Mouse (Mus musculus): ENCODE data around the gene Tspan15. TPM values are rescaled to one million over a fixed set of nuclear protein-coding genes. Genes with fewer than 3 reads are reported as not detected.

Tspan15 gene
- polyA plus RNA-seq, 1 experiment from 2014 or later = 57.6 TPM

GRCm38 (mm10) chr10:62208241-62208896 lies 22.7 kb downstream of the Tspan15 start:
- H3K4me3 ChIP-seq (replicated peaks) = no peak overlapping the region
- no peaks in the 10 kb centered on the region for H3K9me3 ChIP-seq
- H3K9ac ChIP-seq = no peak overlapping the region
- 22% methylated on average over 10 of the region's 10 CpGs for WGBS
- H3K27ac ChIP-seq = 0 out of 2 replicates have a peak overlapping the region, but pooled peaks have one; percentile 41
- H3K27me3 ChIP-seq (replicated peaks) = no peaks in the 10 kb centered on the region
- H3K4me1 ChIP-seq = peaks cover 25% of the 10 kb centered on the region
- H3K4me2 ChIP-seq = no peak overlapping the region
- H3K36me3 ChIP-seq = no peaks in the 10 kb centered on the region
- ATAC-seq (ENCODE audit: insufficient read depth, low FRiP score, low read depth) = peak; percentile 45; the same call in 1 of the 2 replicates

GRCm38 (mm10) chr10:62202574-62202973 lies 28.5 kb downstream of the Tspan15 start:
- Histone ChIP-seq H3K4me1 (no peaks in the 10 kb centered on the region), H3K9ac (no peak overlapping the region), H3K9me3 (no peaks in the 10 kb centered on the region), H3K36me3 (no peaks in the 10 kb centered on the region), H3K27ac (no peak overlapping the region), H3K4me2 (no peak overlapping the region), H3K4me3 (replicated peaks) (no peak overlapping the region), H3K27me3 (replicated peaks) (no peaks in the 10 kb centered on the region)
- WGBS = 79% methylated on average over 6 of the region's 6 CpGs
- no peak for ATAC-seq (ENCODE audit: insufficient read depth, low FRiP score, low read depth)

DNA sequence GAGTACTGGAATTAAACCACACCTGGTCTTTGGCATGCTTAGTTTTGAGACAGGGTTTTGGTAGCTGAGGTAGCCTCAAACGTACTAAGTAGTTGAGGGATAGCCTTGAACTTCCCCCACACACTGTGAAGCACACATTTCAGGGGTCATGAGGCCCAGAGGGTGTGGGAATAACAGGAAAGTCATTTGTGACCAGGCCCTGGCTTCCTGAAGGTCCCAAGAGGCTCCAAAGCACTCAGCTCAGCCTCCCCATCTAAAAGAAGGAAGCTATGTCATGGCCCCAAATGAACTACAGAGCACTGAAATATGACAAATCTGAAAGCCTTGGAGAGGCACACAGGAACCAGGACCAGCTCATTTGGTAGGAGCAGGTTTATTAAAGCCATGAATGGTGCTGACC lies 32.2 kb downstream of the Tspan15 start:
- Histone ChIP-seq H3K27ac (no peak overlapping the region), H3K9ac (no peak overlapping the region), H3K4me2 (no peak overlapping the region), H3K36me3 (no peaks in the 10 kb centered on the region), H3K27me3 (replicated peaks) (no peaks in the 10 kb centered on the region), H3K4me3 (replicated peaks) (no peak overlapping the region), H3K9me3 (no peaks in the 10 kb centered on the region), H3K4me1 (0 out of 2 replicates have a peak, but pooled peaks cover 4% of the 10 kb centered on the region)
- WGBS = 56% methylated on average over 1 of the region's 1 CpGs
- no peak for ATAC-seq (ENCODE audit: insufficient read depth, low FRiP score, low read depth)

DNA sequence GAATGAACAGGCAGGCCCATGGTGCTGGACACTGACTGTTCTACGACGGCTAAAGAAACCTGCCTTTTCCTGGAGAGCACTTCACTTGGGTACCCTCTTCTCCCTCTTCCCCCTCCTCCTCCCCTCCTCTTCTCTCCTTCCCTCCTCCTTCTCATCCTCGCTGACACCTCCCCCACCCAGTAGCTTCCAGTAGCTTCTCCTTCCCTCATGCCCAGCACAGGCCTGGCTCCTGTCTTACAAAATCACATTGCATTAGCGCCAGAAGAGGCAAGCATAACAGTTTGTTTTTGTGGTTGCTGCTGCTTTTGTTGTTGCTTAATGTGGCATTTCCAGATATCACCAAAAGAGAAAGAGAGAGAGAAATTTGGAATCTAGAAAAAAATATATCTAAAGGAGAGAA lies 33.6 kb downstream of the Tspan15 start:
- Histone ChIP-seq H3K4me1 (0 out of 2 replicates have a peak, but pooled peaks cover 5% of the 10 kb centered on the region), H3K4me2 (no peak overlapping the region), H3K27ac (no peak overlapping the region), H3K9ac (no peak overlapping the region), H3K27me3 (replicated peaks) (no peaks in the 10 kb centered on the region), H3K4me3 (replicated peaks) (no peak overlapping the region), H3K9me3 (no peaks in the 10 kb centered on the region), H3K36me3 (no peaks in the 10 kb centered on the region)
- no peak for ATAC-seq (ENCODE audit: insufficient read depth, low FRiP score, low read depth)
- 73% methylated on average over 4 of the region's 4 CpGs for WGBS

DNA sequence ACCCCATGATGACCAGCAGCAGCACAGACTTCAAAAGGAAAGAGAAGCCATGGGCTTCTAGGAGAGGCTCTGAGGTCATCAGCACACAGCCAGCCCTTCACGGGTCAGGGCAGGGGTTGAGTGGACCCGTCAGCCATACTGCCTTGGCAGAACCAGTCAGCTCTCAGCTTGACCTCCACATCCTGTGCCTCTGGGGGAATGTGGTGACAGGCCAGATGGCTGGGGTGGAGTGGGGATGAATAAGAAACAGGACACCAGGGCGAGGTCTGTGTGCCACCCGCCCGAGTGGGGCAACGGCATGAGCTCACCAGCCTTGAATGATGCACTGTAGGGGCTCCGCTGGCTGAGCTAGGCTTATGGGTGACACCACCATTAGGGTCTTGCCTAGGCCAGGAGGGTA lies 35.7 kb downstream of the Tspan15 start:
- no peak overlapping the region for H3K9ac ChIP-seq
- H3K9me3 ChIP-seq = no peaks in the 10 kb centered on the region
- no peaks in the 10 kb centered on the region for H3K27me3 ChIP-seq (replicated peaks)
- H3K36me3 ChIP-seq = no peaks in the 10 kb centered on the region
- WGBS = 53% methylated on average over 7 of the region's 7 CpGs
- no peak overlapping the region for H3K4me2 ChIP-seq
- H3K4me3 ChIP-seq (replicated peaks) = no peak overlapping the region
- H3K4me1 ChIP-seq = 0 out of 2 replicates have a peak, but pooled peaks cover 8% of the 10 kb centered on the region
- H3K27ac ChIP-seq = no peak overlapping the region
- ATAC-seq (ENCODE audit: insufficient read depth, low FRiP score, low read depth) = no peak

- Histone ChIP-seq H3K27ac (no peak overlapping the region), H3K9ac (no peak overlapping the region), H3K27me3 (replicated peaks) (no peaks in the 10 kb centered on the region), H3K36me3 (no peaks in the 10 kb centered on the region), H3K4me1 (0 out of 2 replicates have a peak, but pooled peaks cover 8% of the 10 kb centered on the region), H3K4me3 (replicated peaks) (no peak overlapping the region), H3K4me2 (no peak overlapping the region), H3K9me3 (no peaks in the 10 kb centered on the region)
- 47% methylated on average over 6 of the region's 6 CpGs for WGBS
- no peak for ATAC-seq (ENCODE audit: insufficient read depth, low FRiP score, low read depth)
These were observed 36.1 kb downstream of the Tspan15 start for GRCm38 (mm10) chr10:62194946-62195345.

GRCm38 (mm10) chr10:62194461-62194860 lies 36.6 kb downstream of the Tspan15 start:
- Histone ChIP-seq H3K27me3 (replicated peaks) (no peaks in the 10 kb centered on the region), H3K36me3 (no peaks in the 10 kb centered on the region), H3K4me3 (replicated peaks) (no peak overlapping the region), H3K9me3 (no peaks in the 10 kb centered on the region), H3K4me2 (no peak overlapping the region), H3K9ac (no peak overlapping the region), H3K4me1 (0 out of 2 replicates have a peak, but pooled peaks cover 8% of the 10 kb centered on the region), H3K27ac (no peak overlapping the region)
- 58% methylated on average over 5 of the region's 5 CpGs for WGBS
- no peak for ATAC-seq (ENCODE audit: insufficient read depth, low FRiP score, low read depth)

DNA sequence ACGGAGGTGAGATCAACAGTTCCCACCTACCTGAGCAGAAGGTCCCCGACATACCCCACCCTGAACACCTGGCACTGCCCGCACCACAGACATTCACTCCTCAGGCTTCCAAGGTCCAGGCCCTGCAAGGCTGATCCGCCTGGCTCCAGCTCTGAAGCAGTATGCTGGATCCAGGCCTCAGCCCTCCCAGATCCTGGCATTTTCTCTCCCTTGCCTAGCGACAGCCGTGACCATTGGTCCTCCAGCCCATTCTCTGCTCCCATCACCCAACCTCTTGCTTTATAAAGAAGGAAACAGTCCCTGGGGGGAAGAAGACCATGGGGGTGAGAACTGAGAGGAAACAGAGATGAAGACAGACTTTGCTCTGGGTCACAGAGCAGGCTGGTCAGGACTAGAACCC lies 37.0 kb downstream of the Tspan15 start:
- Histone ChIP-seq H3K4me1 (0 out of 2 replicates have a peak, but pooled peaks cover 8% of the 10 kb centered on the region), H3K27me3 (replicated peaks) (no peaks in the 10 kb centered on the region), H3K36me3 (no peaks in the 10 kb centered on the region), H3K27ac (no peak overlapping the region), H3K9ac (no peak overlapping the region), H3K4me2 (no peak overlapping the region), H3K4me3 (replicated peaks) (no peak overlapping the region), H3K9me3 (no peaks in the 10 kb centered on the region)
- ATAC-seq (ENCODE audit: insufficient read depth, low FRiP score, low read depth) = no peak
- WGBS = 81% methylated on average over 6 of the region's 6 CpGs

GRCm38 (mm10) chr10:62192701-62193157 lies 38.3 kb downstream of the Tspan15 start:
- H3K9ac ChIP-seq = no peak overlapping the region
- H3K27me3 ChIP-seq (replicated peaks) = no peaks in the 10 kb centered on the region
- no peaks in the 10 kb centered on the region for H3K36me3 ChIP-seq
- H3K9me3 ChIP-seq = no peaks in the 10 kb centered on the region
- H3K4me2 ChIP-seq = no peak overlapping the region
- H3K27ac ChIP-seq = no peak overlapping the region
- 0 out of 2 replicates have a peak, but pooled peaks cover 8% of the 10 kb centered on the region for H3K4me1 ChIP-seq
- no peak for ATAC-seq (ENCODE audit: insufficient read depth, low FRiP score, low read depth)
- 58% methylated on average over 9 of the region's 9 CpGs for WGBS
- no peak overlapping the region for H3K4me3 ChIP-seq (replicated peaks)

DNA sequence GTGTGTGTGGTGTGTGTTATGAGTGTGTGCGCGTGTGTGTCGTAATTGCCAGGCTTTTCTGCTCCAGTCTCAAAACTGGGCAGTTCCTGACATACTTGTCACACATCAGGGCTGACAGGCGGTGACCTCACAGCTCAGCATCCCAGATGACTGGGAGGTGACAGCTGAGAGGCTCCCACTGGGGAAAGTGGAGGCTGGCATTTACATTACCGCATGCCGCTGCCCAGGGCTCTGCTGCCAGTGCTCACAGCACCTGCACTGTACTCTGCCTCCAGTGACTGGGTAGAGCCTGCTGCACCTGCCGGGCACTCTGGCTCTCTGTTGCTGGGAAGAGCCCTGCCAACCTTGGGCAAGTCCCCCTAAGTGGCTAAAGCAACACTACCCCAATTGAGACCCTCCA lies 40.2 kb downstream of the Tspan15 start:
- no peaks in the 10 kb centered on the region for H3K9me3 ChIP-seq
- WGBS = 94% methylated on average over 7 of the region's 7 CpGs
- H3K9ac ChIP-seq = no peak overlapping the region
- H3K4me3 ChIP-seq (replicated peaks) = no peak overlapping the region
- ATAC-seq (ENCODE audit: insufficient read depth, low FRiP score, low read depth) = no peak
- no peak overlapping the region for H3K27ac ChIP-seq
- H3K4me2 ChIP-seq = no peak overlapping the region
- H3K36me3 ChIP-seq = no peaks in the 10 kb centered on the region
- no peaks in the 10 kb centered on the region for H3K27me3 ChIP-seq (replicated peaks)
- 0 out of 2 replicates have a peak, but pooled peaks cover 8% of the 10 kb centered on the region for H3K4me1 ChIP-seq

GRCm38 (mm10) chr10:62189910-62190309 lies 41.1 kb downstream of the Tspan15 start:
- WGBS = 80% methylated on average over 4 of the region's 4 CpGs
- no peak for ATAC-seq (ENCODE audit: insufficient read depth, low FRiP score, low read depth)
- Histone ChIP-seq H3K27ac (no peak overlapping the region), H3K27me3 (replicated peaks) (no peaks in the 10 kb centered on the region), H3K4me1 (0 out of 2 replicates have a peak, but pooled peaks cover 7% of the 10 kb centered on the region), H3K9me3 (no peaks in the 10 kb centered on the region), H3K36me3 (no peaks in the 10 kb centered on the region), H3K9ac (no peak overlapping the region), H3K4me3 (replicated peaks) (no peak overlapping the region), H3K4me2 (no peak overlapping the region)

DNA sequence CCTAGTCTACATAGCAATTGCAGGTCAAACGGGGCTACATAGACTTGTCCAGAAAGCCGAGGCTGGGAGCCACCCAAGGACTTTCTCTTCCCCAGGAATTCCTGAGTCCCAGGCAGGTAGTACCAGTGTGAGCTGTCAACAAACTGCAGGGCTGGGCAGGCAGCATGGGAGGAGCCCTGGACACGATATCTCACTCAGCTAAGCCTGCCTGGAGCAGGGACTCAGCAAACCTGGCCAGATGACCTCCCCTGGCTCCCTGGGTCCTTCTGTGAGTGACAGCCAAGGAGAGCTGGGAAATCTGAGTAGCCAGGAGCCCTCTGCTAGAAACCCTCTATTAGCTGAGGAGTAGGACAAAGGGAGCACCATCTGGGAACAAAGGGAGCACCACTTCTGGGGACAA lies 41.7 kb downstream of the Tspan15 start:
- Histone ChIP-seq H3K4me1 (0 out of 2 replicates have a peak, but pooled peaks cover 4% of the 10 kb centered on the region), H3K9me3 (no peaks in the 10 kb centered on the region), H3K27ac (no peak overlapping the region), H3K4me2 (no peak overlapping the region), H3K4me3 (replicated peaks) (no peak overlapping the region), H3K36me3 (no peaks in the 10 kb centered on the region), H3K9ac (no peak overlapping the region), H3K27me3 (replicated peaks) (no peaks in the 10 kb centered on the region)
- WGBS = 42% methylated on average over 3 of the region's 3 CpGs
- ATAC-seq (ENCODE audit: insufficient read depth, low FRiP score, low read depth) = peak; percentile 43; the same call in 1 of the 2 replicates

Data from stomach, embryonic 15.5 days (tissue).